Mouse (Mus musculus): ENCODE results near the gene Slc25a40.

The Slc25a40 gene

DNA sequence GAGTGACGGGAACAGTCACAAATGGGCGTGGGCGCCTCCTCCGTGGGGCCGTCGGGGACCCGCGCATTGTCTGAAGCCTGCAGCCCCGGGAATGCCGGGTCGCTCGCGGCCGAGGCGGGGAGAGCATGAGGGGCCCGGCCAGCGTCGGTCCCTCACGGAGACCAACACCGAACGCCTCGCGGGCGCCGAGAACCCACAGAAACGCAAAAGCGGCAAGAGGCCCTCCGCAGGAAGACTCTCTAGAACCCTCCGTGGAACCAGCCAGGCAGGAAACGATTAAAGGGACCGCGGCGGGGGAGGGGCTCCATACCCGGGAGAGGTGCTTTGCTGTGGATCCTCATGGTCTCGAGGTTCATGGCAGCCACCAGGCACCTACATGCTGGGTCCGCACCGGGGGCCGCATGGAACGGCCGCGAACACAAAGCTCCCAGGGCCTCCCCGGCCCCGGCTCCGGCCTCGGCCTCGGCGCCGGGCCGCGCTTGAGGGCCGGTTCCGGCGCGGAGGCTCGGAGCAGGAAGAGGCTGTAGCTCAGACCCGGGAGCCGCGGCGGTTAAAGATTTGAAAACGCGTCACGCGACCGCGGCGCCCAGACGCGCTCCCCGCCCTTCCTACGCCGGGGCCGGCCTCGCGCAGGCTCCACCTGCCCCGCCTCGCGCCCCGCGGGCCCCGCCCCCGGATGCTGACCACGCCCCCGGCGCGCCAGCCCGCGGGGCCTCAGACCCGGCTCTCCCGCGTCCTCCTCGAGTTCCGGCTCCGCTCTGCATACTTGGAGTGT is at the start of gene Slc25a40, which contains the start of gene Dbf4:
Gene Slc25a40, plus strand, starts transcription at position 694 of the 775 bp plus-strand sequence.
Gene Dbf4, minus strand, starts transcription at position 560 of the 775 bp plus-strand sequence.
- peak; percentile 95 to 97 for DNase-seq

DNA sequence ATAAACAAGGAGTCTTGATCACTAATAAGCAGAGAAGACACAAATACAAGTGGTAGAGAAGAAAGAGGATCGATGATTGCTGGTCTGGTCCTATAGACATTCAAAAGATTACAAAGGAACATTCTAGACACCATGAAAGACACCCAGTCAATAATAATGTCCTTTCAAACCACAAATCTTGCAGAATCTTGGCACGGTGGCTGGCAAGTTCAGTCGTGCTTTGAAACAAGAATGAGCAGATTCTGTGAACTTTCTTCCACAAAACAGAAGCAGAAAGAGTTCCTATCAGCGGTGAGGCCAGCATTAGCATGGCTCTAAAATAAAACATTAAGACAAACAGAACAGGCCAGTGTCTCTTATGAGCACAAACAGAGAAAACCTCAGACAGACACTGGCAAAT is 49.2 kb upstream of the Slc25a40 start:
- no peak for DNase-seq

DNA sequence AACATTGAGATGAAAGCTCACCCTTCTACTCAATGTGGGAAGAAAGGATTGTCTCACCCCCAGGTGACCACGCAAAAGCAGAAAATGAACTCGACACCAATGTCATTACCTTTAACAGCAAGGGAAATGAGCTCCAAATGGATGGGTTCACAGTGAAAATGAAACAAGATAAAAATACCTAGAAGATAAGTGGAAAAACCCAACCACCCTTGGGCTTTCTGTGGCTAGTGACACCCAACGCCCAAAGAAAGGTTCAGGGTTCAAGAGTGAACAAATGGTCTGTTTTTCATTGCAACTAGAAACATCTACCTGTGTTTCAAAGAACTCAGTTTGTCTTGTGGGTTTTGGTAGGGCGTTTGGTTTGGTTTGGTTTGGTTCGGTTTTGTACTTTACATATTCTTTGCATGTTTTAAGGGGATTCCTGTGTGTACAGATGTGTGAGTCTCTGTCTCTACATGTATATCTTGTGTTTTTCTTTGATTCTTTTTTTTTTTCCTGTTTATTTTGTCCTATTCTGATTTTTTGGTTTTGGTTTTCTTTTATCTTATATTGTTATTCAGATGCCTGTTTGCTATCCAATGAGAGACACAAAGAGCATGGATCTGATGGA is 48.2 kb upstream of the Slc25a40 start:
- no peak for DNase-seq

DNA sequence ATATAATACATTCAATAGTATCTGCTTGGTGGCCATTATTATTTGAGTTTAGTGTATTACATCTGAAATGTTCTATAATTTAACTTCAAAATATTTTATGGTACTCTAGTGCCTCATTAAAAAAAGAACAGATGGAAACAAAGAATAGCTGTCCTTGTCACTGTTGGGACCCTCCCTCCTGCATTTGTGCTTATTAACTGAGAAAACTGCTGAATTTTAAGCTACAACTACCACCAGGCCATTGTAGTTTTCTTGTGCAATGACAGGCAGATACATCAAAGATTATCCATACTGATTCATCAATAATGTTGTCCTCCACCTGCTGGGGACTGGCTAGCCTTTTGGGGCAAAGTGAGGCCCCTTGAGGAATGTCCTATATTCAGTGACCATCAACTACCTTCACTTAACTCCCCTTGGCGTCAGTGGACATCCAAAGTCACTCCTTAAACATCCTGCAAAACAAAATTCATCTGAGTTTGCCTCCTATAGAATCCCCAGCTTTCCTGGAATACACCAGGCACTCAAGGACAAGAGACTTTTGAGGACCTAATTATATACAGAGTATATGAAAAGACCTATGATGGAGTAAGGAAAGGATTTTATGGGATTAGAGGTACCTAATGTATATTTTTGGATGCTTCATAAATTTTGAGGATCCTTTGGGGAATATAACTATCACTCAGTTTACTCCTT is 28.6 kb upstream of the Slc25a40 start:
- DNase-seq: no peak

DNA sequence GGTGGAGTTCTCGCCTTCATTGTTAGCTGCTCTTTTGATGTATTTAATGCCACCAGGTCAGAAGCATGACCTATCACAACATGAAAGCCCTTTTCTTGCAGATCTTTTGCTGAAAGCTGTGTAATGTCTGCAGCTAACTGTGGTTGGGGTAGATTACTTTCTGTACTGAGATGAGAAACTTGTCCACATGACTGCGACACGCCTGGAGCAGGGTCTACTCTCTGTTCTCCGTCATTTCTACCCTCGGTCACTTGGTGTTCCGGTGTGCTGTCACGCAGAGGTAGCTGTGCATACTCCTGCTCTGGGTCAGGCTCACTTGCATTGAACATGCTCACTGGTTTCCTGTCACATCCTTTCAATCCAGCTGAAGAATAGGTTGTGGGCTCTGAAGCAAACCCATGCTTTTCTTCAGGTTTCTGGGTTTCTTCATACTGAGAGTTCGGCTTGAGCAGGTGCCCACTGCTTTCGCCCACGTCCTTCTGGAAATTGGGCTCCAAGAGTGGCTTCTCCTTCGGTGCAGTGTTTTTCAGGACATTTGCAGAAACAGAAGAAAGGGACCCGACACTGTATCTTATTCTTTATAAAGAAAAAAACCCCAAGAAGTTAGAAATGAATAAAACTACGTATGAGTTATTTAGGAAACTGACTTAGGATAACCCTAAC is 24.9 kb upstream of the Slc25a40 start:
- DNase-seq: no peak

DNA sequence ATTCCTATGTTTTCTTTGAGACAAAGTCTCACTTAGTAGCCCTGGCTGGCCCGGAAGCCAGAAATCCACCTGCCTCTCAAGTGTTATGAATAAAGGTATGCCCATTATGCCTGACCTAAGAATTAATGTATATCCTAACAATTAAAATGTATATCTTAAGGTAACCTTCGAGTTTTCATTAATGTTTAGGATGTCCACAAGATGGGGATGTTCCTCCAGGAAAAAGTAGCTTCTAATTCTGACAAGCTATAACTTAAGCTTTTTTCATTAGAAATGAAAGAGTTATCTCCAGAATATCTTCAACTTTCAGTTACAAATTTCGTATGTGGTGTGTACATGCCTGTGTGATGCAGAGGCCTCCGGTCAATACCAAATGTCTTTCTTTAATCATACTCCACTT is 13.9 kb upstream of the Slc25a40 start:
- DNase-seq: no peak

DNA sequence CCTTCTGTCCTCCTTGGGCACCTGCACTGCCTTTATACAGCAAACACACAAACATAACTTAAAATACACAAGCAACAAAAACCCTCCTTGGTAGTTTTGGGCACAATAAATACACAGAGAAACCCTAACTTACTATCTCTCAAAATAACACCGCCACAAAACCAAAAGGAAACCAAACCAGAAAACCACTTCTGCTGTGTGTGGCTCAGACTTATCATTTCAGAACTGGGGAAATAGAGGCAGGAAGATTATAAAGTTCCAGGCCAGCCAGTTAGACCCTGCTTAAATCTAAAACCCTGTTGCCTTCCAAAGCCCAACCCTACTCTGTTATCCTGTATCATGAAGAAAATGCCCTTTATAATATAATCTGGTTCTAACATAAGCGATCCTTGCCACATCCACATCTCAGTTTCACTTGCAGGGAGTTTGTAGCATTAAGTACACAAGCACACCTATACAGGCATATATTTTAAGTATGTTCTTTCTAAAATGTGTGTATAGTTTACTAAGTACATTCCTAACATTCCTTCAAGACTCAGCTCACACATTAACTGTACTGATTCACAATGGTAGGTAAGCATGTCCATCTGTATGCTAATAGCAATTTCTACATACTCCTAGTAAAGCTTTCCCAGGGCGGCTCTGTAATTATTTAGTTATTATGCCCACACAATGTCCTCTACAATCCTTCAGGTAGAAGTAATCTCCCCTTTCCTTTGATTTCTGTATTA is 5.8 kb upstream of the Slc25a40 start:
- DNase-seq: no peak

DNA sequence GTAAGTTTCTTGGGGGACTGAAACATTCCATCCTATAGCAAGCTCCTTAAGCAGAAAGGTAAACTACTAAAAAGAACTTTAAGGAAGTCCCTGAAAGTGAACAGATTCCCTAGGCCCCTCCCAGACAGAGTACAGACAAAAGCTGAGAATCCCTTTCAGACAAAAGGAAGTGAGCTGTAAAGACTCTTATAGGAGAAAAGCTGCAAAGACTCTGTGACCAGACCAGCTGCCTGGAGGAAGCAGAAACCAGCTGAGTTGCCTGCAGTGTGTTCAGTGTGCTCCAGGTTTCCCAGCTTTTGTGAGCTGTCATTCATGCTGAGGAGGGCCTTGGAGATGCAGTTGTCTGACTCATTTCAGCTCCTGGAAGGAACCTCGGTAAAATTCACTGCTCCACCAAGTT is 5.2 kb upstream of the Slc25a40 start:
- no peak for DNase-seq

DNA sequence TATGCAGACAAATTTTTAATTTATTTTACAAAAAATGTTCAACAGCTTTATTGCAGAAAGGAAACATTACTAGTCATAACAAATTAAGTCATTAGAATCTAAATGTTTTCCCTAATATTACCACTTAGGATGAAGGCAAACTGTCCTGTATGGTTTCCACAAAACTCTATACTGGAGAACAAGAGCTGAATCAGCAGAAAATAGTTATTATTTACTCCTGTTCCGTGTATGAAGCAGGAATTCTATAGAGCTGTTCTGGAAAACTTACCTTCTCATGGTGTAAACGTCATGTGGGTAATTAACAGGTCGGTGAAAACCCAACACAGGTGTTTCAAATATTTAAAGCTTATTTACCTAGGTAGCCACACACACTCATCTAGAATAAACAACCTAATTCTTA is 1.2 kb upstream of the Slc25a40 start:
- no peak for DNase-seq

DNA sequence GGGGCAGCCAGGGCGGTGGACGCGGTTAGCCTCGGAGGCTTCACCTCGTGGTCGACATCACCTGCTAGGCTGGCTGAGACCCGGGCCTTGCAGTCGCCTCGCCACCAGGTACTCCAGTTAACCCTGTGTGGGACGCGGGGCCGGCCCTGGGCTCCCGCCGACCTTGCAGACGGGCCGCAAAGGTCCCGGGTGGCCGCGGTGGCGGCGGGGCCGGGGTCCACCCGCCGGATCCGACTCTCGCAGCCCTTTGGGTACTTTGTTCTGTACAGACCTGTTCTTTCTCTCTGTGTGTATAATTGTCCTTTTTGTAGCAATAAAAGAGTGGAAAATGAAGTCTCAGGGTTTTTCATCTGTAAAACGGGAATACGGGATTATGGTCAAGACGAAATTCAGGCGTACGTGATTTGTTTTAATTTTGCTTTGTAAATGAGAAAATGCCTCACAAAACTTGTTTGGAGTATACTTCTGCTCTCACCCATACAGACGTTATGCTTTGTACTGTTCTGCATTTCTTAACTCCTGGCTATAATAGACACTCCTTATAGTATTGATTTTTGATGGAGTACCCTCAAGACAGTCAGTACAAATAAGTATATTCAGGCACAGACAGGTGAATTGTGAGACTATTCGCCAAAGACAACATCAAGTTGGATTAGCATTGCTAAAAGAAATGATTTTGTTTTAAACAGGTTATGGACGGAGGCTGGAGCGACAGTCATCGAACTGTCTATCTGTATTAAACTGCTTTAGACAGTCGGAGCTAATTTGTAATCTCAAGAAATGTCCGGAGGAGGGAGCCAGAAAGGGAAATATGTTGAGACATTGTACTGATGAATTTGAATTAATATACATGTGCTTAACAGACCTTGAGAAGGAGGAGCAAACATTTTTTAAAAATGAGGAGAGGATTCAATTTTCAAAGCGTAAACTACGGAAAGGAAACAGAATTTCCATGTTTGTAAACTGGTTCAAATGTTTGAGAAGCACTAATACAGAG is 580 bp downstream of the Slc25a40 start:
- DNase-seq: peak; percentile 36 to 38

DNA sequence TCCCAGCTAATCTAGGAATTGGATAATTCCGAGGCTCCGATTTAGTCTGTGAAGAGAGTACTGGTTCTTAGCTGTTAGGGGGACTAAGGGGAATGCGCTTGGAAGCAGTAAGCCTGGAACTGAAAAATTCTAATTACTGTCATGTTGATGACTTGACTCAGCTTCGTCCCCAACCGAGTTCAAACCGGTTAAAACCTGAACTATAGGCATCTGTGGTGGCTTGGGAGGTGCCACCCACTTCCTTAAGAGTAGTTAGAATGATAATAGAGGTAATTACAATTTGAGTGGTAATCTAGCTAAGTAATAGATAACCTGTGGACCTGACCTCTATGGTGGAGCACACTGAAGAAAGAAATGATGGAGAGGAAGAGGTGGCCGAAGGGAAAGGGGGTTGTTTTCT is 1.5 kb downstream of the Slc25a40 start:
- peak; percentile 12 to 19 for DNase-seq

DNA sequence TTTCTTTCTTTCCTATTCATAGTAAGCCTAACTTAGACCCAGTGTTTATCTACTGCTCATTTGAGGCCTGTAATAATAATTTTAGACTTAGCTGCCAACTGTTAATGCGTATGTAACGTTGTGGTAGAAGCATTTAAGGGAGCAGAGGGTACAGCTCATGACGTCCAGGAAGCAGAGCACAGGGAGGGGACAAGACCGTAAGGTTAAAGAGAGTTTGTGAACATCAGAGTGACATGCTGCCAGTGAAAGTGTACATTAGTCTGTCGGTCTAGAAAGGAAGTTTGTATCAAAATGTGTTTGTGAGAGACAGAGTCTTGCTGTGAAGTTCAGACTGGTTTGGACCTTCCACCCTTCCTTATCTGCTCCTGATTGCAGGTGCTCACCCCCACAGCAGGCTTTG is 3.2 kb downstream of the Slc25a40 start:
- no peak for DNase-seq

DNA sequence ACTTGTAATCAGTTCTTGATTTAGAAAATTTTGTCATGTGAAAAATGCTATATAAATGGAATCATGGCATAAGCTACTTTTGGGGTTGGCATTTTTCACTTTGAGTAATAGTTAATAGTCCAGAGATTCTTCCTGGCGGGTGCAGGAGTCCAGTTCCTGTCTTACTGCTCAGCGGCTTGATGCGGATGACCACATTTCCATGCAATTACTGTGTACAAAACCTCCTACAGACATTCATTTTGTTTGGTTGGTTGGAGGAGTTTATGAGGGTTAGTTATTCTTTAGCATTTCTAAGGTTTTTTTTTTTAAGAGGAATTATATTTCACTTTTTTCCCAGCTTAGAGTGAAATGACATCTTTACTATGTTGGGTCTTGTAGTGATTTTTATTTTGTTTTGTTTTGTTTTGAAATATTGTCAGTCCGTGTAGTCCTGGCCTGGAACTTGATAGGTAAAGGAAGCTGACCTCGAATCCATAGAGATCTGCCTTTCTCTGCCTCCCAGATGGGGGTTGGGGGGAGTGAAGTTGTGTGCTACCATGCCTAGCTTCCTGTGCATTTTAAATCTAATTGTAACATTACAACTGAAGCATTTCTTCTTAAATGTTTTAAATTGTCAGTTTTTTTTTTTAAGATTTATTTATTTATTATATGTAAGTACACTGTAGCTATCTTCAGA is 15.0 kb downstream of the Slc25a40 start:
- DNase-seq: no peak

DNA sequence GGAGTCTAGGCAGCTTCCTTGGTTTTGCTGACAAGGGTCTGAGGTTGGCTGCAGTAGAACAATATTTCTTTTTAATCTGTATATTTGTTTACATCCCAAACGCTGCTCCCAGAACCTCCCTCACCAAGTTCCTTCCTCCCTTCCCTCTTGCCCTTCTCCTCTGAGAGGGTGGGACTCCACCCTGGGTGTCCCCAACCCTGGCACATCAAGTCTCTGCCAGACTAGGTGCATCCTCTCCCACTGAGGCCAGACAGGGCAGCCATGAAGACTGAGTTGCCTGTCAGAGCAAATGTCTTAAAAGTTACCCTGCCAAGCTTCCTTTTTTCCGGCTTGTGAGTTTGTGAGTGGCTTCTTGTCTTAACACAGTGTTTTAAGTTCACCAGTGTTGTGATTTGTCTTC is 16.4 kb downstream of the Slc25a40 start:
- no peak for DNase-seq

DNA sequence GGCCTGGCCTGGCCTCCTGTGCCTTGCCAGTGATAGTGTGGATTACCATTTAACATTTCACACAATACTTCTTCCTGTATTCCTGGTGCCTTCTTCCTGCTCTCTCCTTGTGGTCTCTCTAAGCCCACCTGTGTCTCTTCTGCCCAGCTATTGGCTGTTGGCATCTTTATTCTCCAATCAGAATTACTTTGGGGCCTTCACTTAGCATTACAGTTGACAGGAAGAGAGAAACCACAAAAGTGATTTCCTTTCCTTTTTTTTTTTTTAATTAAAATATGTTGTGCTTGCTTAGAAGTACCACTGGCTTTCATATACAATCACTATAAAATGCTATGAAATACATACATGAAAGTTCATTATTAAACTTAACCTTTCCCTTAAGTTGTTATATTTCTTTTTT is 32.9 kb downstream of the Slc25a40 start:
- no peak for DNase-seq

DNA sequence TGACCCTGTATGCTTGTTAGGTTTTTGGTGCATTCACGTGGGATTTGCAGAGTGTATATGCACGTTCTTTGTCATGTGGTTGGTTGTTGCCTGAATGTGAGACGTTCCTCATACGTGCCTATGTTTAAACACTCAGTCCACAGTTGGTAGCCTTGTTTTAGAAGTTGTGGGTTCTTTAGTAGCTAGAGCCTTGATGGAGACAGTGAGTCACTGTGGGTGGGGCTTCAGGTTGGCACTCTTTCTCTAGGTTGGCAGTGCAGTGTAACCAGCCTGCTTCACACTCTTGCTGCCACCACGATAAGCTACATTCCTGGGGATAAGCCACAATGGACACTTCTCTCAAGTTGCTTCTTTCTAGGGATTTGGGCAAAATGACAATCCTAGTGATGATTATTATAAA is 33.9 kb downstream of the Slc25a40 start:
- no peak for DNase-seq

DNA sequence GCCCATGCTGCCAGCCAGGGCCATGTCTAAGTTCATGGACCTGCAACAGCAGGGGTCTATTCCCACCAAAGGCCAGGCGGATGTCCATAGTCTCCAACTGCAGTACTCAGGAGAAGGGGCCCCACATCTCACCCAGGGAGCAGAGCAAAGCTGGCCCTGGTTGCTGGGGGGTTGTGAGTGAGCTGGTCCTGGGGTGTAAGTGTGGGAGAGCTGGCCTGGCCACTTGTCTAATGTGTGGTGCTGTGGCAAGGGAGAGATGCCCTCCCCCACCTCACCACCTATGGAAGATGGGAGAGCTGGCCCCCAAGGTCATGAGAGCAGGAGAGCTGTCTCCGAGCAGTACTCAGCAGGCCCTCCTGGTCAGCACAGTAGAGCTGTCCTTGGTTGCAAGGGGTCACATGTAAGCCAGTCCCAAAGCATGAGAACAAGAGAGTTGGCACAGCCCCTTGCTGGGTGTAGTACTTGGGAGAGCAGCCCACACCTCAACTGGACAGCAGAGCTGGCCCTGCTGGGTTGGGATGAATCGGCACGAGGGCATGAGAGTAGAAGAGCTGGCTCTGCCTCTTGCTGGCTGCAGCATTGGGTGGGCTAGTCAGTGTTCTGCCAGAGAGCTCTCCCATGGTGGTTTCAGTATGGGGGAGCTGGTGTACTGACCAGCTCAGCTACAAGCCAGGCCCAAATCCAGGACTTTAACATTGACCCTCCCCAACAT is 65.5 kb downstream of the Slc25a40 start:
- no peak for DNase-seq

DNA sequence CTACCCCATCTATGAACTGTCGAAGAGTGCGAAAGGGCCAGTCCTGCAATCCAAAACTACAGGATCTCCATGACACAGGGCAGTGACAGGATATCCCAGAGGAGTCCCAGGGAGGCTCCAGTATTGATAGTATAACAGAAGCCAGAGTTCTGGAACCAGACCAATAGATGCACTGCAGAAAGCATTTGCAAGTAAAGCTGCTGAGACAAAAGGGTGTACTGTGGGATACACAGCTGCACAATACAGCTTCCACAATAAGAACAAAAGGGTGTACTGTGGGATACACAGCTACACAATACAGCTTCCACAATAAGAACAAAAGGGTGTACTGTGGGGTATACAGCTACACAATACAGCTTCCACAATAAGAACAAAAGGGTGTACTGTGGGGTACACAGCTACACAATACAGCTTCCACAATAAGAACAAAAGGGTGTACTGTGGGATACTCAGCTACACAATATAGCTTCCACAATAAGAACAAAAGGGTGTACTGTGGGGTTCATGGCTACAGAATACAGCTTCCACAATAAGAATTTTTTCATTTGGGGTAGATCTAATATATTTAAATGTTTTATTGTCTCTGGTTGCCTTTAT is 66.1 kb downstream of the Slc25a40 start:
- no peak for DNase-seq

DNA sequence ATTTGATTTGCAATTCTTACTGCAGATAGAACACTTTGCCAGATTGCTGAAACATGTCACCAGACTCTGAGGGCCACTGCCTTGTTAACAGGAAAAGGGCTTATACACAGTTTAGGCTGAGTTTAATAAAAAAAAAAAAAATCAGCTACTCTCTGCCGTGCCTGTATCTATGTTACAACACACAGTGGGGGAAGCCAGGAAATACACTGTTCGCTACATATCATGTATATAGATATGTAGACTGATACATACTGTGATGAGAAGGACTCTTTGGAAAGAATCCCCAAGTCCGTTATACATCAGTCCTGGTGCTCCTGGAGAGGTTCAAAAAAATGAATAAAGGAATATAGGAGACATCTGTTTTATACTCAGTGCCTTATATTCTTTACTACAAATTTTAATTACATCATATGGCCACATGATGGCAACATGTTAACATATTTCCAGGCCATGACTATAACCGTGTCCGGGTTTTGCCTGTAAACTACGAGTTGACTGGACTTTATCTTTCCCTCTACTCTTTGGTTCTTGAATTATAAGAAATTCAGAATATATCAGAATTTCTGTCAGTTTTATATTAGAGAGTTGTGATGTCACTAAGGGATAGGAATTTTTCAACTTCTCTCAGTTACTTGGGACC is 66.9 kb downstream of the Slc25a40 start:
- DNase-seq: peak; percentile 9 to 17
